Mouse (Mus musculus) megakaryocyte, embryonic 14.5 days (primary cell): ENCODE measurements around the gene Usp49.

Experiments used
- FLI1 ChIP-seq: IDR thresholded peaks from 2 replicates; pipeline ENCODE4 v1.6.1; 2012; ENCODE audit warnings: low read length, inconsistent platforms, mixed read lengths
- GATA1 ChIP-seq: IDR thresholded peaks from 3 replicates; pipeline ENCODE4 v1.6.1; 2012; ENCODE audit warnings: mixed read lengths, low read length, inconsistent platforms, borderline replicate concordance

- no peak for TF ChIP-seq GATA1
- TF ChIP-seq FLI1 = no peak
Measured at GRCm38 (mm10) chr17:47703556-47703955, 73.1 kb downstream of the Usp49 start.
